Mouse (Mus musculus): ENCODE results near the gene Gm13276.
"Not testable (repeated sequence)": the region's sequence is repeated elsewhere in the genome, so short reads cannot be mapped to it uniquely, and the experiment has no call there.

DNA sequence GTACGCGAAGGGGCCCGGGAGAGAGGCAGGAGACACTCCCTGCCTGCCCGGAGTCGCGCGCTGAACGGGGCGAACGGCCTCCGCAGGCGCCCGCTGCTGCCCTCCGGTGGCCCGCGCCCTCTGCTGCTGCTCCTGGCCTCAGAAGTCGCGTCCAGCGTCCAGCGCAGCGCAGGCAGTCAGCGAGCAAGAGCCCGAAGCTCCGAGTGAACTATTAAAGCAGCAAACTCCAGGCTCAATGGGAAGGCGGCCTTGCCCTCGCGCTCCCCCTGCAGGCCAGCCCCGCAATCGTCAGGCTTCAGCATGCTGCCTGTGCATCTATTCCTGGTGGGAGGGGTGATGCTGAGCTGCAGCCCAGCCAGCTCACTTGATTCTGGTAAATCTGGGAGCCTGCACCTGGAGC, 17.4 kb downstream of the Gm13276 start, which contains the start of gene Gm13287:
- not testable (repeated sequence) for TF ChIP-seq ZC3H11A (IDR thresholded peaks at IDR 0.05; ENCODE audit: borderline replicate concordance, low read depth, low read length); ZNF384 (IDR thresholded peaks at IDR 0.05; ENCODE audit: low read depth, low read length); CHD2 (IDR thresholded peaks at IDR 0.05; ENCODE audit: low read depth, low read length)

Measured in ES-E14 (cell line).